Mouse (Mus musculus) kidney, postnatal 0 days (tissue): ENCODE measurements around the gene Wnt8b. TPM values are rescaled to one million over a fixed set of nuclear protein-coding genes. Genes with fewer than 3 reads are reported as not detected.

Experiments used
- ATAC-seq: fragments of 200-750 bp; cut with Nextera tagmentation; replicated peaks from 2 replicates; pipeline ENCODE4 v1.8.0; 2017; ENCODE audit warnings: low read depth, moderate number of reproducible peaks, moderate TSS enrichment, moderate library complexity; ENCODE audit not compliant: low FRiP score
- DNase-seq: peaks from one replicate; pipeline ENCODE4 v3.0.0-alpha.2; 2016; ENCODE audit warnings: low spot score
- H3K27ac ChIP-seq: fragments of 300-500 bp; sonication (generic); 2 replicates; pipeline ENCODE4 v1.5.1; 2014; ENCODE audit warnings: mild to moderate bottlenecking
- H3K27me3 ChIP-seq: fragments of 300-500 bp; sonication (generic); 2 replicates; pipeline ENCODE4 v1.6.1; 2014; ENCODE audit warnings: low read length, mixed read lengths; ENCODE audit not compliant: insufficient read depth
- H3K36me3 ChIP-seq: fragments of 300-500 bp; sonication (generic); 2 replicates; pipeline ENCODE4 v1.6.1; 2014; ENCODE audit warnings: low read length, mixed read lengths; ENCODE audit not compliant: insufficient read depth
- H3K4me1 ChIP-seq: fragments of 300-500 bp; sonication (generic); replicated peaks from 2 replicates; pipeline ENCODE4 v1.6.1; 2014; ENCODE audit warnings: antibody characterized with exemption, low read length, mixed read lengths; ENCODE audit not compliant: insufficient read depth
- H3K4me2 ChIP-seq: fragments of 300-500 bp; sonication (generic); 2 replicates; pipeline ENCODE4 v1.6.1; 2014; ENCODE audit warnings: mild to moderate bottlenecking, low read length, moderate library complexity, mixed read lengths
- H3K4me3 ChIP-seq: fragments of 300-500 bp; sonication (generic); replicated peaks from 2 replicates; pipeline ENCODE4 v1.5.1; 2014; ENCODE audit warnings: low read depth, low read length
- H3K9ac ChIP-seq: fragments of 300-500 bp; sonication (generic); 2 replicates; pipeline ENCODE4 v1.6.1; 2014; ENCODE audit warnings: low read depth, low read length
- H3K9me3 ChIP-seq: fragments of 300-500 bp; sonication (generic); replicated peaks from 2 replicates; pipeline ENCODE4 v1.6.1; 2016; ENCODE audit warnings: low read length, inconsistent platforms, mixed read lengths
- CTCF ChIP-seq: IDR thresholded peaks from 2 replicates; pipeline ENCODE4 v1.5.1; 2016; ENCODE audit warnings: antibody characterized with exemption, low read depth, mild to moderate bottlenecking, moderate library complexity
- WGBS: fragments of 180-500 bp; shearing (Covaris S2); extraction: QIAGEN DNeasy Blood & Tissue Kit; methylation state at CpG from one replicate; pipeline ENCODE4 v1.1.7; 2014; 5-methylcytosine and 5-hydroxymethylcytosine counted together
- polyA plus RNA-seq: library from polyadenylated mRNA; unstranded; fragments of >200 nt; fragmentation: Nextera tagmentation; extraction: Ambion mirVana; gene quantifications from 2 replicates; pipeline ENCODE4 v1.2.1, GENCODE M21; 2015

Gene Wnt8b
- polyA plus RNA-seq, result 0.88 and 1.8 TPM in 2 replicates

- no peaks in the 10 kb centered on the region for H3K27me3 ChIP-seq
- no peak within 1 kb of the TSS for H3K4me3 ChIP-seq
- no peaks in the 10 kb centered on the region for H3K36me3 ChIP-seq
- no peak within 1 kb of the TSS for H3K9ac ChIP-seq
- H3K4me1 ChIP-seq, result no peaks in the 10 kb centered on the region
- WGBS, result 45% methylated on average over 8 of the region's 8 CpGs
- no peak for TF ChIP-seq CTCF
- no peak for DNase-seq
- H3K4me2 ChIP-seq, result no peak within 1 kb of the TSS
- no peaks in the 10 kb centered on the region for H3K9me3 ChIP-seq
- no peak for ATAC-seq
- no peak within 1 kb of the TSS for H3K27ac ChIP-seq
Measured at GRCm38 (mm10) chr19:44493128-44493527, at the start of gene Wnt8b. TSS of gene Wnt8b (plus strand) at chr19:44493472.

- H3K4me2 ChIP-seq, result no peak overlapping the region
- no peaks in the 10 kb centered on the region for H3K4me1 ChIP-seq
- no peaks in the 10 kb centered on the region for H3K36me3 ChIP-seq
- H3K27me3 ChIP-seq, result no peaks in the 10 kb centered on the region
- DNase-seq, result no peak
- WGBS, result 89% methylated on average over 3 of the region's 3 CpGs
- H3K9me3 ChIP-seq, result no peaks in the 10 kb centered on the region
- no peak overlapping the region for H3K9ac ChIP-seq
- no peak overlapping the region for H3K27ac ChIP-seq
- no peak overlapping the region for H3K4me3 ChIP-seq
- no peak for ATAC-seq
- no peak for TF ChIP-seq CTCF
Measured at GRCm38 (mm10) chr19:44445755-44446154, 47.5 kb upstream of the Wnt8b start.

- TF ChIP-seq CTCF, result no peak
- Histone ChIP-seq H3K9ac (no peak overlapping the region), H3K4me2 (no peak overlapping the region), H3K27me3 (no peaks in the 10 kb centered on the region), H3K9me3 (no peaks in the 10 kb centered on the region), H3K36me3 (no peaks in the 10 kb centered on the region), H3K4me1 (no peaks in the 10 kb centered on the region), H3K27ac (no peak overlapping the region), H3K4me3 (no peak overlapping the region)
- ATAC-seq (no peak), DNase-seq (no peak)
- WGBS, result 75% methylated on average over 4 of the region's 4 CpGs
Measured at GRCm38 (mm10) chr19:44447927-44448326, 45.3 kb upstream of the Wnt8b start.

GRCm38 (mm10) chr19:44454862-44455261 is 38.4 kb upstream of the Wnt8b start:
- ATAC-seq (no peak), DNase-seq (no peak)
- Histone ChIP-seq H3K4me3 (no peak overlapping the region), H3K4me1 (no peaks in the 10 kb centered on the region), H3K4me2 (no peak overlapping the region), H3K9me3 (no peaks in the 10 kb centered on the region), H3K36me3 (no peaks in the 10 kb centered on the region), H3K27me3 (no peaks in the 10 kb centered on the region), H3K9ac (no peak overlapping the region), H3K27ac (no peak overlapping the region)
- TF ChIP-seq CTCF, result no peak
- WGBS, result 83% methylated on average over 6 of the region's 6 CpGs

- no peak overlapping the region for H3K4me2 ChIP-seq
- no peak overlapping the region for H3K4me3 ChIP-seq
- DNase-seq (no peak), ATAC-seq (0 out of 2 replicates have a peak, but pooled peaks have one; percentile 36)
- no peaks in the 10 kb centered on the region for H3K36me3 ChIP-seq
- WGBS, result 71% methylated on average over 8 of the region's 8 CpGs
- no peak overlapping the region for H3K9ac ChIP-seq
- H3K9me3 ChIP-seq, result no peaks in the 10 kb centered on the region
- no peak overlapping the region for H3K27ac ChIP-seq
- H3K4me1 ChIP-seq, result no peaks in the 10 kb centered on the region
- no peaks in the 10 kb centered on the region for H3K27me3 ChIP-seq
- TF ChIP-seq CTCF, result no peak
Measured at GRCm38 (mm10) chr19:44455356-44455755, 37.9 kb upstream of the Wnt8b start.

- Histone ChIP-seq H3K36me3 (no peaks in the 10 kb centered on the region), H3K9me3 (no peaks in the 10 kb centered on the region), H3K4me1 (no peaks in the 10 kb centered on the region), H3K9ac (no peak overlapping the region), H3K27ac (no peak overlapping the region), H3K27me3 (no peaks in the 10 kb centered on the region), H3K4me2 (no peak overlapping the region), H3K4me3 (no peak overlapping the region)
- DNase-seq (no peak), ATAC-seq (peak; percentile 46; the same call in 1 of the 2 replicates)
- TF ChIP-seq CTCF, result no peak
- 53% methylated on average over 3 of the region's 3 CpGs for WGBS
Measured at GRCm38 (mm10) chr19:44457359-44458055, 35.8 kb upstream of the Wnt8b start.
